8 mouse cellular contexts compared by ENCODE assay signal in the genomic region with DNA sequence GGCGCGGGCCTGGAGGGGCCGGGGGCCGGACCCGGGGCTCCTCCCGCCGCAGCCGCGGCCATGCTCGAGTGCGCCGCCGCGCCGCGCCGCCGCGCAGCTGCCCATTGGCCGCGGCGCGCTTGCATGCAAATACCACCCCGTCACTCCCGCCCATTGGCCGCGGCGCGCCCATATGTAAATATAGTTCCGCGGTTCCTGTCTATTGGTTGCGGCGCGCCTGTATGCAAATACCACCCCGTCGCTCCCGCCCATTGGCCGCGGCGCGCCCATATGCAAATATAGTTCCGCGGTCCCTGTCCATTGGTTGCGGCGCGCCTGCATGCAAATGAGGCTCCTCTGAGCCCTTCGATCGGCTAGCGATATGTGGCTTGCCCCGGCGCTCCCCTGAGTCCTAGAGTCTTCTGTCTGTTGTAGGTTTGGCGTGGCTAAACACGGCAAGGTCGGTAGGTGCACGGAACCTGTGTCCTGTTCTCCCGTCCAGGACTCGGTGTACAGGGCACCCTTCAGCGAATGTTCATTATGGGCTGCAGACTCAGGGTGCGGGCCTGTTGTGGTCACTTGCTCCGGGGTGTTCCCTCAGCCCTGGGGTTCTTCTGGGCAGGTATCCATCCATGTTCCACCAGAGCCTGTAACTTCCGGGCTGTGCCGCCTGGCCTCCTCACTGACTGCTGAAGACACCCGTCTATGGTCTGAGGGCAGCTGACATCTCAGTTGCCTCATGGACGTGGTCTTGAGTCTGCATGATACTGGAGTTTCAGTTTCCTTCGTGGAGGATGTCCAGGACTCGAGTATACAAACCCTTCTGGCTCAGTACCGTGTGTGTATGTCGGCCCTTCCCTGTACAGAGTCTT. TPM values are rescaled to one million over a fixed set of nuclear protein-coding genes. Genes with fewer than 3 reads are reported as not detected.
DNase-seq lines count a peak whose midpoint lies in the region; ATAC-seq and TF ChIP-seq lines count a peak whose summit lies in the region.

A gene (minus strand): TSS at position 103 of the 851 bp plus-strand sequence.

- peak; percentile 93 for ATAC-seq in frontal cortex, adult (ENCODE audit: low TSS enrichment)
- peak; percentile 94 for ATAC-seq in lung, postnatal 0 days

- peaks cover 24% of the 10 kb centered on the region for H3K36me3 ChIP-seq in hindbrain, embryonic 10.5 days
- H3K36me3 ChIP-seq in lung, postnatal 0 days (ENCODE audit: insufficient read depth, low read length), result no peaks in the 10 kb centered on the region

- TF ChIP-seq EP300 in lung, postnatal 0 days (IDR thresholded peaks at IDR 0.05), result no peak

- peak; percentile 99 for DNase-seq in MN1 (ENCODE audit: low spot score)
- DNase-seq in cerebellum, adult 9-10 months, result peak; percentile 94
- DNase-seq in hindbrain, embryonic 10.5 days (ENCODE audit: low spot score), result peak; percentile 97
- DNase-seq in layer of hippocampus, adult 9-11 months, result peak; percentile 97
- peak; percentile 99 for DNase-seq in lung, postnatal 0 days (ENCODE audit: low spot score)
- DNase-seq in ovary, postnatal 14 days (ENCODE audit: low spot score), result peak; percentile 77
- peak; percentile 94 for DNase-seq in thymus, postnatal 14 days

- H3K27ac ChIP-seq in hindbrain, embryonic 10.5 days, result peak within 1 kb of the TSS; percentile 95
- peak within 1 kb of the TSS; percentile 69; the same call in 1 of the 2 replicates for H3K27ac ChIP-seq in lung, postnatal 0 days (ENCODE audit: low read length)

- H3K9me3 ChIP-seq in hindbrain, embryonic 10.5 days, result no peaks in the 10 kb centered on the region
- H3K9me3 ChIP-seq in lung, postnatal 0 days (ENCODE audit: low read length), result no peaks in the 10 kb centered on the region

- peak within 1 kb of the TSS; percentile 93 for H3K4me3 ChIP-seq in hindbrain, embryonic 10.5 days
- H3K4me3 ChIP-seq in lung, postnatal 0 days (ENCODE audit: low read depth, low read length), result peak within 1 kb of the TSS; percentile 69

- peaks cover 54% of the 10 kb centered on the region for H3K4me1 ChIP-seq in hindbrain, embryonic 10.5 days (replicated peaks)
- H3K4me1 ChIP-seq in lung, postnatal 0 days (ENCODE audit: insufficient read depth, low read depth, low read length), result peaks cover 21% of the 10 kb centered on the region; the same call in 1 of the 2 replicates

- peak within 1 kb of the TSS; percentile 97 for H3K4me2 ChIP-seq in lung, postnatal 0 days (replicated peaks; ENCODE audit: low read depth, low read length)

- H3K9ac ChIP-seq in lung, postnatal 0 days (replicated peaks; ENCODE audit: low read depth), result peak within 1 kb of the TSS; percentile 88

- TF ChIP-seq CTCF in lung, postnatal 0 days (IDR thresholded peaks at IDR 0.05), result no peak

- 8% methylated on average over 68 of the region's 68 CpGs for WGBS in hindbrain, embryonic 10.5 days
- WGBS in lung, postnatal 0 days, result 5% methylated on average over 48 of the region's 68 CpGs

- peaks cover 30% of the 10 kb centered on the region for H3K27me3 ChIP-seq in hindbrain, embryonic 10.5 days (ENCODE audit: insufficient read depth, poor library complexity, severe bottlenecking)
- H3K27me3 ChIP-seq in lung, postnatal 0 days (replicated peaks; ENCODE audit: insufficient read depth, low read length), result no peaks in the 10 kb centered on the region

RNA-seq across cellular contexts. Expression of the gene that starts here (rescaled TPM):
- polyA plus RNA-seq in hindbrain, embryonic 10.5 days (2016; fragmentation: Nextera tagmentation; extraction: Ambion mirVana), result 12.6 and 16.0 TPM in 2 replicates
- polyA plus RNA-seq in lung, postnatal 0 days (2015; fragmentation: Nextera tagmentation; extraction: Ambion mirVana), result 15.5 and 16.1 TPM in 2 replicates

Comparison
In these comparisons a context has a peak if more than half of its experiments do, and no peak if none do; other contexts are left out.
1. Peak in every context shown above with its lines: DNase-seq, ATAC-seq, H3K4me3 ChIP-seq and H3K27ac ChIP-seq.